Mouse (Mus musculus): Measurements from ENCODE around the gene Stard9.
A peak's percentile ranks its signal among the peaks of the same experiment; 100 is the strongest.
"Not testable (repeated sequence)": the region's sequence is repeated elsewhere in the genome, so short reads cannot be mapped to it uniquely, and the experiment has no call there.

Stard9 gene

DNA sequence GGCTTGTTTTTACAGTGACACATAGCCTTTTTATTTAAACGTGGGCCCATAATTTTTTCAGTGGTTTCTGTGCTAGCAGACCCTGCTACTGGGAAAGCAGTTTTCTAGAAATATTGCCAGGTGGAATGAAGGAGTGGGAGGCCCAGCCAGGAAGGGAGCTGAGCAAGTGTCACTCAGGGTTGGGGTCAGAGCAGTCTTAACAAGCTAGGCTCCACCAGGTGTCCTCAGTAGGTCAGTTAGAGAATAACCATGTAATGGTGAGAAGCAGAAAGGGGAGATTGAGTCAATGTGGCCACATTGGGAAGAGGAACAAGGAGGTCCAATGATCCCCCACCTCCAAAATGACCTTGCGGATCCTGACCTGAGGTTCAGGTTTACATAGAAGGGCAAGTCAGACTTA lies 25.8 kb downstream of the Stard9 start:
- DNase-seq (ENCODE audit: low read depth, low spot score) = no peak

DNA sequence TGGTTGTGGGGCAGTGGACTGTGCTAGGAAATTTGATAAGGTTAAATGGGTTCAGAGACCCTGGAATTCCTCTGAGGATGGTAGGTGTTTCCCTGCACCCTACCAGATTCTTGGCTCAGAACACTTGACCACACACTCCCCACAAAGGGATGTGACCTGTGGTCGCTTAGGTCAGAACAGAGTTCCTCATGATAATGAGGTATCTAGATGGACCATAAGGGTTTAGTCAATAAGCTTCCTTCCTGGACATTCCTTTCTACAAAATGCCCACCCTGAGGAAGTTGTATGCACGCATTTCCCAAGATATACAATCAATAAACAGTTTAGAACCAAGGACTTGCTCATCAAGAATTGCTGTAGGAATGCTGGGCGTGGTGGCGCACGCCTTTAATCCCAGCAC lies 27.0 kb downstream of the Stard9 start:
- no peak for DNase-seq (ENCODE audit: low read depth, low spot score)

DNA sequence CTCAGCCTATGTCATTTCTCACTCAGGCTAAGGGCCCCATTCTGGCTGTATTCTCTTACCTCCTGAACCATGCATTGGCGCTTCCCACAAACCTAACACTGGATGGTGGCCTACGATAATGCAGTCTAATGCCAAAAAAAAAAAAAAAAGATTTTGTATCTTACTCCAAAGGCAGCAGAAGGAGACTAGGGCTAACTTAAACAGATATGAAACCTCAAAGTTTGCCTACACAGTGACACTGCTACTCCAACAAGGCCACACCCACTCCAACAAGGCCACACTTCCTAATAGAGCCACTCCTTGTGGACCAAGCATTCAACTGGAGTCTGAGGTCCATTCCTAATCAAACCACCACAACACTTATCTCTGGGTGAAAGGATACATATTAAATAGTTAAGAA lies 27.8 kb downstream of the Stard9 start:
- no peak for DNase-seq (ENCODE audit: low read depth, low spot score)

DNA sequence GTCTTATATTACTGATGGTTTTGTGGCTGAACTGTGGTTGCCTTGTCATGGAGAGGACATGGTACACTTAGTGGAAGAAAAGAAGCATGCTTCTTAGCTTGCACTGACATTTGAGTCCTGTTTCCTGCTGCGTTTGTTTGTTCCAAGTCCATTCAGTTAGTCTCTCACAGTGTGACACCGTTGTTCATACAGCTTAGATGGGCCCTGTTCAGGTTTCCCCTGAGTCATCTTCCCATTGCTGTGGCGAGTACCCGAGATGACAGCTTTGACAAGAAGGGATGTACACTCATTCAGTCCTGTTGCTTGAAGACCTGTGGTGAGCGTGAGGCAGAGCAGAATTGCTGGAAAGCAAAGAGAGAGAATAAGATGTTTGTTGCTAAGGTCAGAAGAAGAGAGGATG lies 29.6 kb downstream of the Stard9 start:
- DNase-seq (ENCODE audit: low read depth, low spot score) = no peak

DNA sequence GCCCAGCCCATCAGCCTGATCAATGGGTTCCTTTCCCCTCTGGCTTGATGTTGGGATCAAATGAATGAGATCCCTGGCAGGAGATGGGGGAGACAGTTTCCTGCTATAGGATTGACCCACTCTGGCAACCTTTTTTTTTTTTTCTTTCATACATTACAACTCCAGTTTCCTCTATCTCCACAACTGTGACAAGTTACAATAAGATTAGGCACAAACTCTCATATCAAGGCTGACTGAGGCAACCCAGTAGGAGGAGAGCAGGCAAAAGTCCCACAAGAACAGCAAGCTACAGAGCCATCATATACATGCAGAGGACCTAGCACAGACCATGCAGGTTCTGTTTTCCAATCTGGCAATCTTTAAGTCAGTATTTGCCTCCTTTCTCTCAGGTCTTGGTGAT lies 30.4 kb downstream of the Stard9 start:
- no peak for DNase-seq (ENCODE audit: low read depth, low spot score)

DNA sequence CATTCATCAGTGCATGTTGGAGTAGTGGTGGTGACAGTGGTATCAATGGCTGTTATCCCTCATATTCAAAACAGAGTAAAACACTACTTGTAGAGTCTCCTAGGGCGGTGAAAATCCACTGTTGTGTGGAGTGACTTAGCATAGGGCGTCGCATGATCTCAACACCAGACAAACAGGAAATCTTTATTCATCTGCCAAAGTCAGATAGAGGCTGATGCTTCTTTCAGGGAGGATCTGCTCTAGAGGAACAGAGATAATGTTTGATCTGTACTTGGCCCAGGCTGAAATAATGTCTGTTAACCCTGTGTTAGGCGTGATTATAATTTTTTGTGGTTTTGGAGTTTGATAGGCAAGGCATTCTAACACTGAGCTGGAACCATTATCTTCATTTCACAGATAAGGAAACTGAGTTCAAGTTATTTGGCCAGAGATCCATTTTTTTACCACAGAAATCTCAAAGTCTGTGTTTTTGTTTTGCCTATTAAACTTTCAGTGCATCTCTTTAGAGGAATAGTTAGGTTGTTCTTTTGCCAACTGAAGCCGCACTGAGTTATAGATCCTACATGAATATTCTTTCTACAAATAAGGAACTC lies 31.7 kb downstream of the Stard9 start:
- DNase-seq (ENCODE audit: low read depth, low spot score) = peak; percentile 7

DNA sequence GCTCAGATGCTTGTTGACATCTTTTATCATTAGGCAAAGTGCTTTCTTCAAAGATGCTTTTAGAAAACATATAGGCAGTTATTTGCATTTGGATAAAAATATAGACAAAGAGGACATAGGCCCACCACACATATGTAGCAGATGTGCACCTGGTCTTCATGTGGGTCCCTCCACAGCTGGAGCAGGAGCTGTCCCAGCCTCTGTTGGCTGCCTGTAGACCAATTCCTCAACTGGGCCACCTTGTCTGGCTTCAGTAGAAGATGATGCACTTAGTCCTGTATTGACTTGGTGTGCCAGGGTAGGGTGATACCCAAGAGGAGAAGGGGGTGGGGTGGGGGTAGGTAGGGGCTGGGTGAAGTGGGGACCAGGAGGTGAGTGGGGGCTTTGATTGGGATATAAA lies 33.8 kb downstream of the Stard9 start:
- no peak for DNase-seq (ENCODE audit: low read depth, low spot score)

DNA sequence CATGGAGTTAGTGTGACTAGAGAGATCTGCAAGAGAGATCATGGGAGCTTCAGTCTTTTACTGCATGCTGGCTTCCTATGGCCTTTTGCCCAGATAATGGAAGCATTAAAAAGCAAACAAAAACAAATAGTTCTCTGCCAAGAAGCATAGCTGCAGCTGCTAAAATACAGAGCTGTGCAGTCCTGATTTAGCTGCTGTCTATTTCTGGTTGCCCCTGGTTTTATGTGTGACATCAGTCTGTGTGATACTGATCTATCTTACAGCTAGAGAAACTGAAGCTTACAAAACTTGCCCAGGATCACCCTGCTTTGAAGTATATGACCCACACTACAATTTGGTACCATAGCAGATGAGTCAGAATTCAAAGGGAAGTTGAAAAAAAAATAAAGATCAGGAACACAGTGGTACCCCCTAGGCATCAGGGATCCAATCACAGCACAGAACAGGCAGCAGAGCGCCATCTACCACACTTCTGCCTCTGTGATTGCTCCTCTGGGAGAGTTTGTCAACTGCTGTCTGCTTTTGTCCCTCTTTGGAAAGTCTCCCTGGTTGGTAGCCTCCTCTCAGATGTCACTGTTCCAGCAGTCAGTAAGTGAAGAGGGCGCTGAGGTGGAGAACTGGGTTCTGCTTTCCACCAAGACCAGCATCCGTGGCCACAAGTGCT lies 34.7 kb downstream of the Stard9 start:
- DNase-seq (ENCODE audit: low read depth, low spot score) = no peak

DNA sequence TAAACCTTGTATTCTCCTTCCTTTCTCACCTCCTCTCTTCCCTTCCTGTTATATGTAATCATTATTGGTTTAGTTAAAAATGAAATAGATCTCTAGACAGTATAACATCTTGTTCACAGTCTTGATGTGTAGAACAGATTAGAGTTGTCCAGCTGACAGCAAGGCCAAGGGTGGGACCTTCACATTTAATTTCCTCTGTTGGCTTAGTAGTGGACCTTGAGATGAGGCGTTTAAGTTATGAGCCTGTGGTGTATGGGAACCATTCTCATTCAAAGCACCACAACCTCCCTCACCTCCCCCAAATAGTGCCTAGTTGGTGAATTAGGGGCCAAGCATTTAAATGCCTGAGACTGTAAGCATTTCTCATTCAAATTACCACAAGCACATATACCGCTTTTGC lies 38.5 kb downstream of the Stard9 start:
- DNase-seq (ENCODE audit: low read depth, low spot score) = no peak

DNA sequence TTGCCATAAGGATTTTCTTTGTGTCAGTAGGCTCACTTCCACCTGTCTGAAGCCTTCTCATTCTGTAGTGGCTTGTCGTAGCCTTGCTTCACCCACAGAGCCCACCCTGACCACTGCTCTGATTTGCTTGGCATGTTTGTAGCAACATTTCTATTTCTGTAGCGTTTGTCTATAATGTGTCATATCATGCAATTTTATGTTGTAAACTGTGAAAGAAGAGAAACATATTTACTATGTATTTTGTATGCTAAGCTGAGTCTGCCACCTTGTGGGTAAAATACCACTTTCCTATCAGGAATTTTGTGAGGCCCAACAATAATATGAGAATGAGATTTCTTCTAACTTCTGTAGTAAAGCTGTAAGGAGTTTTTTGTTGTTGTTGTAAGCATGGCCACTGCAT lies 41.3 kb downstream of the Stard9 start:
- DNase-seq (ENCODE audit: low read depth, low spot score) = no peak

DNA sequence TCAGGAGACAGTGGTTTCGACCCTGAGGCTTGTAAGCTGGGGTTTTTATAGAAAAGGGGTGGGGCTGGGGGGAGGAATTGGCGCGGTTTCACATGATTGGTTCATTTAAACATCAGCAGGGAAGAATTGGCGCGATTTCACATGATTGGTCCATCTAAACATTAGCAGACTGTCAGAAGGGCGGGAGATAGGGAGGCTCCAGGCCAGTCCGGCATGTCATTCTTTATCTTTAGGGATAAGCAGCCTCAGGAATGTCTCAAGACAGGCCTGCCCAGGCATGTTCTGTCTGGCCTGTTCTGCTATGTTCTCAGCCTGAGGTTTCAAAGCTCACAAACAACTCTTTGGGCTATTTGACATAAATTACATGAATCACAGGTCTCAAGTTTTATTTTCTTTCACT lies 52.2 kb downstream of the Stard9 start:
- not testable (repeated sequence) for DNase-seq (ENCODE audit: low read depth, low spot score)

DNA sequence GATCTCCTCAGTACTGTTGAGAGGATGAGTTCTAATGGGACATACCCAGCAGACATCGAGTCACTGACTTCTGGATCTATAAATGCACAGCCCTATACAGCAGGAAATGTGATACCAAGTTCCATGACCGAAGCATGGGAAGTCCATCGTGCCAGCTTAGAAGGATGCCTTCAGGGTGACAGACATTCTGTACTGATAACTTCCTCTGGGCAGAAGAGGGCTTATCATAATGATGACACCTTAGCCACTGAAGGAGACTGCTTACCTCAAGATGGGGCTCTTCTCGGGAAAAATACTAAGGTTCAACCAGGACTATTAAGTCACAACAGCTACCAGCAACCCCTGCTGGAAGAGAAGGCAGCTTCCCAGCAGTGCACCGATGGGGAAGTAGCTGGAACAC lies 68.8 kb downstream of the Stard9 start:
- DNase-seq (ENCODE audit: low read depth, low spot score) = no peak

DNA sequence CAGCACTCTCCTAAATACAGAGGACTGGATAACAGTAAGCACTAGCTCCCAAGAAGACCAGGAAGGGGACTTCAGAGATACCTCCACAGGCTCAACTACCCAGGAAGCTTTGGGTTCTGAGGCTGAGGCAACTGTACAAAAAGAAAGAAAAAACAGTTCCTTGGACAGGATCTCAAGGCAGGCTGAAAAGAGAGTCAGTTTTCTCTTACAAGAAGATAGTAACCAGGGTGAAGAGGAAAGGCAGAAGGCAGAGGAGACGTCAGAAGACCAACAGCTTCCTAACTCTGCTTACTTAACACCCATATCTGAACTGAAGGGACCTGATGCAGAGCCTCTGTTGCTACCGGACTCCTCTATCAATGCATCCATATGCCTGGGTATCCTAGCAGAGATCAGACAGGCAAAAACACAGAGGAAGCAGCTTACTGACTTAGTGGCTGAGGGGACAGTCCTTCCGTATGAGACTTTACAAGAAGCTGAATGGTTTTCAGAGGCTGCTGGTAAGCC lies 71.5 kb downstream of the Stard9 start:
- no peak for DNase-seq (ENCODE audit: low read depth, low spot score)

DNA sequence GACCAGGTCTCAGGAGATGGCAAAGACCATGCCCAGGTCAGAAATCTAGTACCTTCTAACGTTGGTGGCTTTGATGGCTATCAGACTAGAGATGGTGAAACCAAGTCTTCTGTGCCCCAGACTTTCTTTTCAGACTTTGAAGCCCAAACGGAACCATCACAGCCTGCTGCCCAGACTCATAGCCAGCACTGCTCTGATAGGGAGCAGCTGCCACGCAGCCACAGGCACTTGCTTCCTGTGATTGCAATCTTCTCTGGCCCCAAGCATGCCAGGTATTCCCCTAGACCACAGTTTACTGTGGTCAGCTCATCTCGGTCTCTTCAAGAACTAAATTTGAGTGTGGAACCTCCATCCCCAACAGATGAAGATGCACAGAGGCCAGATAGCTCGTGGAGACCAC lies 73.8 kb downstream of the Stard9 start:
- DNase-seq (ENCODE audit: low read depth, low spot score) = no peak

DNA sequence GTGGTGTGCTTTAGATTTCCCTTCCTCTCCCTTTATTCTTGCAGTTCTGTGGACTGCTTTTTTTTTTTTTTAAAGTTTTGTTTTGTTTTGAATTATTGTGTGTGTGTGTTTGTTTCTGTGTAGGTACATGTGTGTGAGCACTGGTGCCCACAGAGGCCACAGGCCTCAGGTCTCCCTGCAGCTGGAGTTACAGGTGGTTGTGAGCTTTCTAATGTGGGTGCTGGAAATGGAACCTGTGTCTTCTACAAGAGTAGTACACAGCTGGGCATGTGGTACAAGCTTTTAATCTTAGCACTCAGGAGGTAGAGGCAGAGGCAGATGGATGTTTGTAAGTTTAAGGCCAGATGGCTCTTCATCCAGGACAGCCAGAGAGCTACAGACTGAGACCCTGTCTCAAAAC lies 78.1 kb downstream of the Stard9 start:
- DNase-seq (ENCODE audit: low read depth, low spot score) = no peak

DNA sequence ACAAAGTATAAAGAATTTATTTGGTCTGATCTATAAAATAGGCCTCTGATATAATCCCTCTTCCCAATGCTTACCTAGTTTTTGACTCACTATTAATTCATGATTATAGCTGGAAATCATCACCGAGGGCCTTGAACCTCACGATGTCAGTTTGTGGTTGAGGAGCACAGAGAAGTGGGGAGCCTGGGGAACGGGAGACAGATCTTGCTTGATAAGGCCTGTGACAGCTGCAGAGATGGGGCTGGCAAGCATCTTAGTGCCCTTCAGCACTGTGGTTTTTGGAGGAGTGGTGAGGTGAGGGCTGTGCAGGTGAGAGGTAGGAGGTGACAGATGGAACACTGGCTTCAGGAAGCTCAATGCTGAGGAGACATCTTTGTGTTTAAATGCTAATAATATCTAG lies 81.2 kb downstream of the Stard9 start:
- DNase-seq (ENCODE audit: low read depth, low spot score) = no peak

DNA sequence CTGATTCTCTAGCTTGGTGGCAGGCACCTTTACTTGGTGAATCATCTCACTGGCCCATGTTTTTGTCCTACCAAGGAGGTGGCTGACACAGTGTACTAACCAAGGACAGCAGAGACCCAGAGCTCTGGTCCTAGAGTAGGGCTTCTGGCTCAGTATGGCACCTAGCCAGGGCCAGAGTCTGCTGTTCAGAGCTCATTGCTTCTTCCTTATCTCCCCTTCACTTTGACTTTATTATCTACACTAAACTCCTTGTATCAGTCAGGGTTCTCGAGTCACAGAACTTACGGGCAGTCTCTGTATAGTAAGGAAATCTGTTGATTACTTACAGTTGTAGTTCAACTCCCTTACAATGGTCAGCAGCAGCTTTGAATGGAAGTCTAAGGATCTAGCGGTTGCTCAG lies 82.0 kb downstream of the Stard9 start:
- DNase-seq (ENCODE audit: low read depth, low spot score) = no peak

DNA sequence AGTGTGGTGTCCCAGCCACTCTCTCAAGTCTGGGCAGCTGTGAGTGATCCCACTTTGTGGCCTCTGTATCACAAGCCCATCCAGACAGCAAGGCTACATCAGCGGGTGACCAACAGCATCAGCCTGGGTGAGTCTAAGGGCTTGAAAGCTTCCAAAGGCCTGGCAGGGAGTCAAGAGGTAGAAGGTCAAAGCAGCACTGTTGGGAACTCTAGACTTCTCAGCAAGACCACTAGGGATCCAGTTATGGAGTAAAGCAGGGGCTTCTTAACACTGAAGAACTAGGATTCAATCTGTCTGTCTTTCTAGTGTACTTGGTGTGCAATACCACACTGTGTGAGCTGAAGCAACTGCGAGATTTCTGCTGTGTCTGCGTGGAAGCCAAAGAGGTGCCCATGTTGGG lies 84.5 kb downstream of the Stard9 start:
- no peak for DNase-seq (ENCODE audit: low read depth, low spot score)

DNA sequence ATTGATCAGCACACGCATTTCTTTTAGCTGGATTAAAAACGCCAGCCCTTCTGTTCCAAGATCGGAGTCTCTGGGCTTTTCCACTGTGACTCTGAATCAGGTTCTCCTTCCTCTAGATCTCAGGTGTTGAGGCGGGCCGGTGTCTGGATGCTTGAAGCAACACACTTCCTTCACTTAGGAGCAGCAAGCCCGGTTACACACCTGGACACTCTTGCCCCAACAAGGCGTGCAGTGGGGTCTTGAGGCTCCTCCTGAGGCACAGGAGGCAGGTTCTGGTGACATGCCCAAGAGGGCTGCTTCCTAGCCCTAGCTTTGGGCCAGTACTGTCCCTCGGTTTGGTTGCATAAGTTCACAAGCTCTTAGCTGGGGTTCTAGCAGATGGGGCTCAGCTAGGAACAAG lies 89.6 kb downstream of the Stard9 start:
- no peak for DNase-seq (ENCODE audit: low read depth, low spot score)

DNA sequence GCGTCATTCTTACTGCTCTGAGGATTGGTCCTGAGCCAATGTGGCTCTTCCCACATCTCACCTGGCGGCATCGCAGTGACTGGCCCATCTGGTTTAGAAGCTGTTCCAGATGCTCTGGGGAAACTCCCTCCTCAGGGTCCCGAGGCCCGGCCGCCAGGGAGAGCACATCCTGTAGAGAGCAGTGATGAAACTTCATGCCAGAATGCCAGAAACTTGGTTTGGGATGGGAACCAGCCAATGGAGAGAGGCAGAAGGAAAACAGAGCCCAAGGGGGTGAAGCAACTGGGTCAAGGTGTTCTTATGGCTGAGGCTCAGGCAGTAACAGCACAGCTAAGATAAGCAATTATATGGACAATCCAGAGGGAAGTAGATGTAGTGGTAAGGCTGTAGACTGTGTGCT lies 91.9 kb downstream of the Stard9 start:
- DNase-seq (ENCODE audit: low read depth, low spot score) = no peak

DNA sequence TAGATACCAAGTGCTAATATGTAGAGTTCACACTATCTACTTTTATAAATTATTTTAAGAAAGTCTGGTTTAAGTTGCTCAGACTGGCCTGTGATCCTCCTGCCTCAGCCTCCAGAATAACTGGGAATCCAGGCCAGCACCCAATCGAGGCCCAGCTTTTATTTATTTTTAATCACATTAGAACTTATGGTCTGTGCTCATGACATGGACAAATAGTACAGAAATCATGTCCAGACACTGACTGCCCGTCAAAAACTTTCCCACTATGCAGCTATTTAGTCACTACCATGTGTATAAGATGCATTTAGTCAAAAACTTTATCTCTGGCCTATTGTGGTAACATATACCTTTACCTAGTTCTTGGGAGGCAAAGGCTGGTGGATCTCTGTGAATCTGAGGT lies 93.0 kb downstream of the Stard9 start:
- DNase-seq (ENCODE audit: low read depth, low spot score) = no peak

DNA sequence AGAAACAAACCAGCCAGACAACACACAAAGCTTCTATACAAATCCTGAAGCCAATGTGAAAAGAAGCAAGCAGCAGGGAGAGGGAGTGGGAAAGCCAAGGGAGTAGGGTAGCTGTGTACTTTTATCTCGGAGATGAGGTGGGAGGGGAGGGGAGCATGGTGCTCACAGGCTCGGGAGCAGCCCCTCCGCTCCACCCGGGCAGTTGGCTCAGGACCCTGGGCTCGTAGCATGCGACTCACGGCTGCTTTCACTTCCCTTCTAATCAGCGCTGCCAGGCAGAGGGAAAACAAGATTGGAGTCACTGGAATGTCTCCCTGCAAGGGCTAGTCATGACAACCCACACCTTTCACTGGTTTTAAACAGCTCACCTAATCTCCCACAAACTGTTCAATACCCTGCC lies 93.6 kb downstream of the Stard9 start:
- DNase-seq (ENCODE audit: low read depth, low spot score) = no peak

DNA sequence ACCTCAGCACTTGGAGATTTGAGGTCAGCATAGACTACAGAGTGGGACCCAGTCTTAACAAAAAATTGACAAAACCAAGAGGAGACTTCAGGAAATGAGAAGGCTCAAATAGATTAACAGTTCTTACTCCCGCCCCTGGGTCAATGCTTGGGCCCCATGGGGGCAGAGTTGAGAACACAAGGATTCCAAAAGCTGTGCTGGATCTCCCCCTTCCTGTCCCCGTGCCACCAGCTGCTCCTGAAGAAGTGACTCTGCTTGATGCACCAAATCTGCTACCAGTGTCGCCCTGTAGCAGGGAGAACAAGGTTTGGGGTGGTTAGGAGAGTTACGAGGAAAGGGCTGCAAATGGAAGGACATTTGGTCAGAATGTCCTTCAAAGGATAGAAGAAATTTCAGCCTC lies 94.7 kb downstream of the Stard9 start:
- DNase-seq (ENCODE audit: low read depth, low spot score) = no peak

DNA sequence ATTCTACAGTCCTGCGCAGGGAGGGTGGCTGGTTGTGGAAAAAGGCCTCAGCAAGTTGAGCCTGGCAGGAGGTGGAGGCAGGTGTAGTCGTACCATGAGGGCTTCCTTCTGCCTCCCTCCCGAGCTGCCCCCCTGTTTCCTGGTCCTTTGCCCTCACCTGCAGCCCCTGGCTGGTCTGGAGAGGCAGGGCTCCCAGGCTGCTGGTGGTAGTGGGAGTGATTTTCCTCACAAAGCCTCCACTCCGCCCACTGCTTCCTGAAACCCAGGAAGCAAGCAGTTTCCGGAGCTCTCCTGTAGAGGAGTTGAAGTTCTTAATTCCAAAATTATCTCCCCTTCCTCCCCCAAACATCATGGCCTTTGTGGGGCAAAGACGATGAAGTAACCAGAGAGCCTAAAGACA lies 95.3 kb downstream of the Stard9 start:
- DNase-seq (ENCODE audit: low read depth, low spot score) = no peak
